Mouse (Mus musculus): ENCODE results near the gene Traf5. TPM values are rescaled to one million over a fixed set of nuclear protein-coding genes. Genes with fewer than 3 reads are reported as not detected.

Traf5 gene
- 14.8 and 16.2 TPM in 2 replicates for total RNA-seq (2023)

GRCm38 (mm10) chr1:192091806-192092772, at the start of gene Traf5:
TSS of gene Traf5 (minus strand) at chr1:192092559.

DNA sequence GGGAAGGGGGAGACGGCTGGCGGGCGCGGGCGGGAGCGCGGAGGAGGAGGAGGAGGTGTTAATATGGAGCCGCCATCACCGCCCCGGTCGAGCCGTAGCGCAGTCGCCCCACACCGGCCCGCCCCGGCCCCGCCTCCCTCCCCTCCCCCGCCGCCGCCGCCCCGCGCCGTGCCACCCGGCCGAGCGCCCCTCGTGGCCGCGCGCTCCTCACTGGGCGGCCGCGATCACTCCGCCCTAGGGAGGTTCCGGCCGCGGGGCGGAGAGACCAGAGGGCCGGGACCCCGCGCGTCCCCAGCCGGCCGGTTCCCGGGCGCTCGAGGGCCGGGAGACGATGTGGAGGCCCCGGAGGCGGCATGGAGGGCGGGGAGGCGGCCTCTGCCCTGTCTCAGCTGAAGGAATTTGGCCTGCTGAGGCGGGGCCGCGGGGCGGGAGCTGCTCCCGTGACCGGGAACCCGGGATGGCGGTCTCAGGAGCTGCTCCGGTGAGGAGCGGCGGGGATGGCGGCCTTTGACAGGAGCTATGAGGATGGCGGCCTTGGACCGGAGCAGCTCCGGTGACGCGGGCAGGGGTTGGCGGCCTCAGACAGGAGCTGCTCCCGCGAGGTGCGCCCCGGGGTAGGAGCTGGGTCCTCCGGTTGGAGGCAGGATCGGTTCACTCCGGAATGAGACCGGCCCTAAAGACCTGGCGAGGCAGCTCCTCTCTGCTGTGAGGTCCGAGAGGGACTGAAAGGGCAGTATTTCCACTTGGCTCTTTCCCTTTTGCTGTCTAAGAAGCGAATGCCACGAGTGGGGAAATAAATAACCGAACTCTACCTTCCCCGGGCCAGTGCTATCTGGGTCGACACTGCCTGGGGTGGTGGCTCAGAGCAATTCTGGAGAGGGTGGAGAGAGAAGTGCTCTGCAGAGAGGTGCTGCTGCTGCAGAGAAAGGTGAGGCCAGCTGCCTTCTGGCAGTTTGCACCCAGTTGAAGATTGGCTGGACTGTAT, 45.9 kb upstream of the Traf5 start, which contains the start of gene Rcor3:
Gene Rcor3 (minus strand): TSS at position 137 of the 985 bp plus-strand sequence.

DNA sequence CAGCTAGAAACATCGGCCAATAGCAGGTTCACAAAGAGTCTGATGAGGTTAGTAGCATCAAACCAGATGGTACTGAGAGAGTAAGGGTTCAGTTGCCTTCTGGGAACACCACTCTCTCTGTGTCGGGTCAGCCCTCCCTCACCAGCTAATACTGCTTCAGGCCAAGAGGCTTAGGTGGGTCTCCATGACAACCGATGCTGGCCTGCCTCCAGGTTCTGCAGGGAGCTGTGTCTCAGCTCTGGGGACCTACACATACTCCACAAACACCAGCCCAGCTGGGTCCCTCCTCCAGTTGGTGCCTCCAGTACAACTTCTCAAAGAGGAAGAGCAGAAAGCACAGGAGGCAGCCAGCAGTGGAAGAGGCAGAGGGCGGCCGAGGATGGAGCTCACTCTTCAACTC, 115.2 kb downstream of the Traf5 start, which contains the start of gene Rd3:
Gene Rd3 (plus strand): TSS at position 184 of the 400 bp plus-strand sequence.

Other genes starting within 250 kb of the Traf5 start
- 10.8 and 22.5 TPM in 2 replicates for gene Slc30a1, start 185.8 kb downstream of the Traf5 start, total RNA-seq (2023)
- gene Rd3, start 115.2 kb downstream of the Traf5 start, total RNA-seq (2023), result 0.88 and 1.1 TPM in 2 replicates
- 10.6 and 15.7 TPM in 2 replicates for gene Rcor3, start 45.5 kb upstream of the Traf5 start, total RNA-seq (2023)
- gene Kcnh1, start 98.2 kb upstream of the Traf5 start, total RNA-seq (2023), result not detected in 2 replicates